Mouse (Mus musculus) kidney, postnatal 4 days (tissue): ENCODE data around the gene Efna5.

ENCODE experiments used
- DNase-seq, 2 experiments: peaks; one replicate each; pipeline ENCODE4 v3.0.0; 2021; ENCODE audit warnings: mixed read lengths in 2 of 2

Gene Efna5

GRCm38 (mm10) chr17:62649293-62649950 lies 231.7 kb downstream of the Efna5 start:
- DNase-seq, result no peak

- no peak for DNase-seq
Observed at GRCm38 (mm10) chr17:62646836-62647235, 234.3 kb downstream of the Efna5 start.

- DNase-seq, result no peak
Observed at GRCm38 (mm10) chr17:62642447-62643145, 238.5 kb downstream of the Efna5 start.

- no peak for DNase-seq
Observed at GRCm38 (mm10) chr17:62640654-62641053, 240.5 kb downstream of the Efna5 start.

GRCm38 (mm10) chr17:62636896-62637295 lies 244.2 kb downstream of the Efna5 start:
- no peak for DNase-seq

- no peak for DNase-seq
Observed at GRCm38 (mm10) chr17:62634937-62635336, 246.2 kb downstream of the Efna5 start.

GRCm38 (mm10) chr17:62628474-62628873 lies 252.6 kb downstream of the Efna5 start:
- DNase-seq, result no peak

GRCm38 (mm10) chr17:62627508-62627907 lies 253.6 kb downstream of the Efna5 start:
- DNase-seq, result no peak

GRCm38 (mm10) chr17:62625646-62626020 lies 255.5 kb downstream of the Efna5 start:
- DNase-seq, result no peak

- no peak for DNase-seq
Observed at GRCm38 (mm10) chr17:62624804-62625645, 256.1 kb downstream of the Efna5 start.

- DNase-seq, result no peak
Observed at GRCm38 (mm10) chr17:62623224-62623623, 257.9 kb downstream of the Efna5 start.

- DNase-seq, result no peak
Observed at GRCm38 (mm10) chr17:62622481-62622880, 258.6 kb downstream of the Efna5 start.

- peak; percentile 12 to 35 for DNase-seq
Observed at GRCm38 (mm10) chr17:62615159-62615558, 266.0 kb downstream of the Efna5 start.

- no peak for DNase-seq
Observed at GRCm38 (mm10) chr17:62614708-62615107, 266.4 kb downstream of the Efna5 start.

- DNase-seq, result no peak
Observed at GRCm38 (mm10) chr17:62614237-62614636, 266.9 kb downstream of the Efna5 start.

- DNase-seq, result no peak
Observed at GRCm38 (mm10) chr17:62613232-62613631, 267.9 kb downstream of the Efna5 start.

GRCm38 (mm10) chr17:62608145-62608544 lies 273.0 kb downstream of the Efna5 start:
- DNase-seq, result no peak

- no peak for DNase-seq
Observed at GRCm38 (mm10) chr17:62607304-62607914, 273.7 kb downstream of the Efna5 start.

- no peak for DNase-seq
Observed at GRCm38 (mm10) chr17:62606681-62607080, 274.4 kb downstream of the Efna5 start.

GRCm38 (mm10) chr17:62604309-62604708 lies 276.8 kb downstream of the Efna5 start:
- no peak for DNase-seq

GRCm38 (mm10) chr17:62603604-62604003 lies 277.5 kb downstream of the Efna5 start:
- DNase-seq, result no peak

- DNase-seq, result no peak
Observed at GRCm38 (mm10) chr17:62598716-62599490, 282.2 kb downstream of the Efna5 start.
